ENCODE assay signal across 19 mouse cellular contexts in the genomic region with DNA sequence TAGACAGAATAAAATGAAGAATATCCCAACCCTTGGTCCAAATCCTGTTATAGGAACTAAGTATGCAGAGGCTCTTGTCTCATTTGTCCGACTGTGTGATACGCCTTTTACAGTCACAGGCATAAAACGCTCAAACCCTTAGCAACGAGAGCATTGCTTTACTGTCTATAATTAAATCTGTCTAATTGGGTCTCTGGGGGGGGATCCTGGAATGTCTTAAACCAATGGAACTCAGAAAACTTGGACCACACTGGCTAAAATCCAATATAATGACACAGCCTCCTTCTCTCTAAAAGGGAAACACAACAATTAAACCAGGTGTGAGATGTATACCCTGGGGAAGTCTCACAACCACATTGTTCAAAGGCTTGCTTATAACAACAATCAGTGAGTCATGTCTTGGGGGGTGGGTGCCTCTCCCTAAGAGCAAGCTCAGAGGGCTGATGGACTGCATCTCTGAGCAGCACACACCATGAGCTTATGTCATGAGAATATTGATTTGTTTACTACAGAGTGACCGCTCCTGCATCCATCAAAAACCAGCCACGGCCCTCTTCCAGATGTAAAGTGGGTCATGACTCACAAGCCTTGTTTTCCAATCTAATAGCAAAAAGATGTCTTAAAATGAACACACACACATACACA.
DNase-seq lines count a peak whose midpoint lies in the region; ATAC-seq and TF ChIP-seq lines count a peak whose summit lies in the region.
"Had no signal": no experiment of that assay in that cellular context is flagged by ENCODE, and none has a peak within 500 bp of the region (broad histone marks: within the 10 kb centered on the region; RNA-seq: fewer than 3 reads in every experiment).

No protein-coding gene starts in this region.

- H3K4me3 ChIP-seq in hindbrain, embryonic 14.5 days (replicated peaks; ENCODE audit: low read length), result no peak overlapping the region
- H3K4me3 ChIP-seq in hindbrain, embryonic 16.5 days (ENCODE audit: low read length), result no peak overlapping the region
- no peak overlapping the region for H3K4me3 ChIP-seq in midbrain, embryonic 15.5 days
- no peak overlapping the region for H3K4me3 ChIP-seq in intestine, postnatal 0 days (ENCODE audit: low read depth, low read length)
- no peak overlapping the region for H3K4me3 ChIP-seq in forebrain, embryonic 16.5 days (replicated peaks; ENCODE audit: low read length)
- H3K4me3 ChIP-seq: erythroblast, embryonic 14.5 days; forebrain, embryonic 15.5 days; heart, embryonic 15.5 days; liver, embryonic 12.5 days; lung, embryonic 15.5 days had no signal

- H3K36me3 ChIP-seq in hindbrain, embryonic 14.5 days (replicated peaks; ENCODE audit: control insufficient read depth, insufficient read depth), result peaks cover 25% of the 10 kb centered on the region
- H3K36me3 ChIP-seq in hindbrain, embryonic 16.5 days (ENCODE audit: control insufficient read depth, insufficient read depth, low read length), result peaks cover 9% of the 10 kb centered on the region; the same call in 1 of the 2 replicates
- H3K36me3 ChIP-seq in midbrain, embryonic 15.5 days (replicated peaks), result 0 out of 2 replicates have a peak, but pooled peaks cover under 1% of the 10 kb centered on the region
- no peaks in the 10 kb centered on the region for H3K36me3 ChIP-seq in intestine, postnatal 0 days (ENCODE audit: control insufficient read depth, insufficient read depth)
- H3K36me3 ChIP-seq in forebrain, embryonic 16.5 days (ENCODE audit: control insufficient read depth, insufficient read depth), result peaks cover 5% of the 10 kb centered on the region; the same call in 1 of the 2 replicates
- H3K36me3 ChIP-seq: heart, embryonic 15.5 days; liver, embryonic 12.5 days had no signal

- H3K9me3 ChIP-seq in hindbrain, embryonic 14.5 days (ENCODE audit: control insufficient read depth, low read length), result no peaks in the 10 kb centered on the region
- H3K9me3 ChIP-seq in hindbrain, embryonic 16.5 days (ENCODE audit: control insufficient read depth, low read length), result no peaks in the 10 kb centered on the region
- H3K9me3 ChIP-seq in midbrain, embryonic 15.5 days, result no peaks in the 10 kb centered on the region
- no peaks in the 10 kb centered on the region for H3K9me3 ChIP-seq in intestine, postnatal 0 days (ENCODE audit: control insufficient read depth)
- no peaks in the 10 kb centered on the region for H3K9me3 ChIP-seq in forebrain, embryonic 16.5 days (ENCODE audit: control insufficient read depth, low read length)
- H3K9me3 ChIP-seq: forebrain, embryonic 15.5 days; heart, embryonic 15.5 days; liver, embryonic 12.5 days; lung, embryonic 15.5 days had no signal

- H3K4me1 ChIP-seq in hindbrain, embryonic 14.5 days (replicated peaks; ENCODE audit: control insufficient read depth, insufficient read depth, low read length), result 0 out of 2 replicates have a peak, but pooled peaks cover 6% of the 10 kb centered on the region
- H3K4me1 ChIP-seq in hindbrain, embryonic 16.5 days (ENCODE audit: control insufficient read depth, insufficient read depth, low read depth, low read length), result peaks cover 2% of the 10 kb centered on the region
- peaks cover under 1% of the 10 kb centered on the region; the same call in 1 of the 2 replicates for H3K4me1 ChIP-seq in midbrain, embryonic 15.5 days
- no peaks in the 10 kb centered on the region for H3K4me1 ChIP-seq in intestine, postnatal 0 days (replicated peaks; ENCODE audit: control insufficient read depth, insufficient read depth, low read length)
- no peaks in the 10 kb centered on the region for H3K4me1 ChIP-seq in forebrain, embryonic 16.5 days (replicated peaks; ENCODE audit: control insufficient read depth, insufficient read depth, low read length)
- H3K4me1 ChIP-seq: liver, embryonic 12.5 days had no signal

- no peak; the same call in 1 of the 2 replicates for ATAC-seq in hindbrain, embryonic 14.5 days (ENCODE audit: low FRiP score)
- ATAC-seq in hindbrain, embryonic 16.5 days, result no peak
- ATAC-seq in midbrain, embryonic 15.5 days (replicated peaks), result peak; percentile 43; the same call in 1 of the 2 replicates
- ATAC-seq in intestine, postnatal 0 days, result no peak
- ATAC-seq in forebrain, embryonic 16.5 days, result no peak
- ATAC-seq: forebrain, embryonic 15.5 days; intestine, embryonic 16.5 days; liver, embryonic 12.5 days had no signal

- peak overlapping the region; percentile 47; the same call in 1 of the 2 replicates for H3K27ac ChIP-seq in hindbrain, embryonic 14.5 days
- H3K27ac ChIP-seq in hindbrain, embryonic 16.5 days (ENCODE audit: low read depth, low read length), result no peak overlapping the region
- H3K27ac ChIP-seq in midbrain, embryonic 15.5 days, result no peak overlapping the region
- no peak overlapping the region for H3K27ac ChIP-seq in intestine, postnatal 0 days (ENCODE audit: low read depth, low read length)
- no peak overlapping the region for H3K27ac ChIP-seq in forebrain, embryonic 16.5 days (ENCODE audit: low read length)
- H3K27ac ChIP-seq: forebrain, embryonic 15.5 days; heart, embryonic 15.5 days; liver, embryonic 12.5 days; lung, embryonic 15.5 days had no signal

- no peak for TF ChIP-seq CTCF in intestine, postnatal 0 days (IDR thresholded peaks at IDR 0.05; ENCODE audit: low read depth)

- no peaks in the 10 kb centered on the region for H3K27me3 ChIP-seq in hindbrain, embryonic 14.5 days (ENCODE audit: control insufficient read depth, insufficient read depth, low read length)
- H3K27me3 ChIP-seq in hindbrain, embryonic 16.5 days (replicated peaks; ENCODE audit: control insufficient read depth, insufficient read depth, low read length), result no peaks in the 10 kb centered on the region
- H3K27me3 ChIP-seq in midbrain, embryonic 15.5 days (replicated peaks), result no peaks in the 10 kb centered on the region
- no peaks in the 10 kb centered on the region for H3K27me3 ChIP-seq in intestine, postnatal 0 days (replicated peaks; ENCODE audit: control insufficient read depth, insufficient read depth, low read length)
- H3K27me3 ChIP-seq in forebrain, embryonic 16.5 days (replicated peaks; ENCODE audit: control insufficient read depth, insufficient read depth, low read length), result no peaks in the 10 kb centered on the region
- H3K27me3 ChIP-seq: forebrain, embryonic 15.5 days; heart, embryonic 15.5 days; liver, embryonic 12.5 days; lung, embryonic 15.5 days had no signal

- no peak overlapping the region for H3K4me2 ChIP-seq in hindbrain, embryonic 14.5 days (replicated peaks)
- H3K4me2 ChIP-seq in hindbrain, embryonic 16.5 days (ENCODE audit: low read length), result no peak overlapping the region
- no peak overlapping the region for H3K4me2 ChIP-seq in midbrain, embryonic 15.5 days
- no peak overlapping the region for H3K4me2 ChIP-seq in intestine, postnatal 0 days (replicated peaks; ENCODE audit: low read depth)
- no peak overlapping the region for H3K4me2 ChIP-seq in forebrain, embryonic 16.5 days (ENCODE audit: low read length)
- H3K4me2 ChIP-seq: forebrain, embryonic 15.5 days; heart, embryonic 15.5 days; liver, embryonic 12.5 days; lung, embryonic 15.5 days had no signal

- DNase-seq in hindbrain, embryonic 14.5 days (ENCODE audit: low spot score), result no peak
- peak; percentile 66 for DNase-seq in 3T3-L1 (ENCODE audit: low read depth, low spot score)
- DNase-seq in brain, adult 2 months (ENCODE audit: low read depth, low spot score), result peak; percentile 41
- no peak for DNase-seq in B cell, adult 2 months
- DNase-seq: cerebellum, postnatal 10 days; gastrocnemius, postnatal 10 days; heart, adult 18-20 months; right cerebral cortex, postnatal 4 days; thymus, postnatal 4 days had no signal

- WGBS in hindbrain, embryonic 14.5 days, result 71% methylated on average over 6 of the region's 6 CpGs
- 69% methylated on average over 6 of the region's 6 CpGs for WGBS in hindbrain, embryonic 16.5 days
- 65% methylated on average over 6 of the region's 6 CpGs for WGBS in midbrain, embryonic 15.5 days
- 79% methylated on average over 6 of the region's 6 CpGs for WGBS in intestine, postnatal 0 days
- WGBS in forebrain, embryonic 16.5 days, result 65% methylated on average over 6 of the region's 6 CpGs

- no peak overlapping the region for H3K9ac ChIP-seq in hindbrain, embryonic 14.5 days
- no peak overlapping the region for H3K9ac ChIP-seq in hindbrain, embryonic 16.5 days (ENCODE audit: low read depth, low read length)
- no peak overlapping the region for H3K9ac ChIP-seq in midbrain, embryonic 15.5 days
- H3K9ac ChIP-seq in intestine, postnatal 0 days (ENCODE audit: low read depth, low read length), result no peak overlapping the region
- H3K9ac ChIP-seq in forebrain, embryonic 16.5 days (replicated peaks; ENCODE audit: low read depth, low read length), result no peak overlapping the region
- H3K9ac ChIP-seq: forebrain, embryonic 15.5 days; heart, embryonic 15.5 days; liver, embryonic 12.5 days; lung, embryonic 15.5 days had no signal

Comparison
In these comparisons a context has a peak if more than half of its experiments do, and no peak if none do; other contexts are left out.
1. DNase-seq: peak in 3T3-L1 (single experiment) and brain, adult 2 months (single experiment); none in hindbrain, embryonic 14.5 days (single experiment) and B cell, adult 2 months (0 of 2).